Mouse (Mus musculus) right cerebral cortex, adult 2 months (tissue): ENCODE results near the gene Carm1.
"Not testable (repeated sequence)": the region's sequence is repeated elsewhere in the genome, so short reads cannot be mapped to it uniquely, and the experiment has no call there.

ENCODE experiments used
- DNase-seq, 2 experiments: peaks; one replicate each; pipeline ENCODE4 v3.0.0; 2021 to 2022; ENCODE audit warnings: low spot score in 2 of 2

The Carm1 gene

GRCm38 (mm10) chr9:21575253-21575652, 28.6 kb downstream of the Carm1 start:
- no peak for DNase-seq

DNA sequence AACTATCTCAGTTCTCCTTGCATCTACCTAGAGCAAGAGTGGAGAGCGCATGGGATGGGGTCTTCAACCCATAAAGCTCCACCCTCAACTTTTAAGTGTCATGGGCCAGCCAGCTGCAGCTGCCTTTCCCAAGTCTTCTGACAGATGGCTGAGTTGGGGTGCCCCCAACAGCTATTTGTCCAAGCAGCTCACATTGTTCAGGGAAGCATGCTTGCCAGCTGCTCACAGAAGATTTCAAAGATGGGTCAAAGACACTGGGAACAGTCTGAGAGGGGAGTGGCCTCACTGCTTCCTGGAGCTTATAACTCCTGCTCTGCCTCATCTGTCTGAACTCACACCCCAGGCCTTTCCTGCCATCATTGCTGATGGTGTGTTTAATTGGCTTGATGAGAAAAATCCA, 29.6 kb downstream of the Carm1 start:
- DNase-seq = no peak

GRCm38 (mm10) chr9:21578226-21578625, 31.5 kb downstream of the Carm1 start:
- no peak for DNase-seq

DNA sequence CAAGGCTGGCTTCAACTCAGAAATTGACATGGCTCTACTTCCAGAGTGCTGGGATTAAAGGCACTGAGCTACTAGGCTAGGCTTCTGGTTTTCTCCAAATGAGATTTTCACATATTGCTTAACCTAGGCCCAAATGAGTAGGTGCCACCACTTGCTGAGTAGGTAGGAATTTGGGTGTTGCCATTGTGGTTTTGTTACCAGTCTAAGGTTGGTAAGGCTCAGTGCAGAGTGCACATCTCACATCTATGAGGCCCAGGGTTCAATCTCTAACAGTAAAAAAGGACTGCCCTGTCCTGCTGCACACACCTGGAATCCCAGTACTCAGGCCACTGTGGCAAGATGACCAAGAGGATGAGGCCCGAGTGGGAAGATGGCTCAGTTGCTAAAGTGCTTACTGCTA, 38.7 kb downstream of the Carm1 start:
- no peak for DNase-seq

- no peak for DNase-seq
Observed at GRCm38 (mm10) chr9:21587678-21588349, 41.1 kb downstream of the Carm1 start.

DNA sequence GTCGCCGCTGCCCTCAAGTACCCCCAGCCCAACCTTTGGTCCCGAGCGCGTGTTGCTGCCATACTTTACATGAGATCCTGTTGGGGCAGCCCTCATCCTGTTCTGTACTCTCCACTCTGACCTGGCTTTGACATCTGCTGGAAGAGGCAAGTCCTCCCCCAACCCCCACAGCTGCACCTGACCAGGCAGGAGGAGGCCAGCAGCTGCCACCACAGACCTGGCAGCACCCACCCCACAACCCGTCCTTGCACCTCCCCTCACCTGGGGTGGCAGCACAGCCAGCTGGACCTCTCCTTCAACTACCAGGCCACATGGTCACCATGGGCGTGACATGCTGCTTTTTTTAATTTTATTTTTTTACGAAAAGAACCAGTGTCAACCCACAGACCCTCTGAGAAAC, 41.7 kb downstream of the Carm1 start:
- DNase-seq = no peak

GRCm38 (mm10) chr9:21589538-21589937, 42.8 kb downstream of the Carm1 start:
- DNase-seq = no peak

GRCm38 (mm10) chr9:21591127-21591830, 44.6 kb downstream of the Carm1 start:
- DNase-seq = no peak

DNA sequence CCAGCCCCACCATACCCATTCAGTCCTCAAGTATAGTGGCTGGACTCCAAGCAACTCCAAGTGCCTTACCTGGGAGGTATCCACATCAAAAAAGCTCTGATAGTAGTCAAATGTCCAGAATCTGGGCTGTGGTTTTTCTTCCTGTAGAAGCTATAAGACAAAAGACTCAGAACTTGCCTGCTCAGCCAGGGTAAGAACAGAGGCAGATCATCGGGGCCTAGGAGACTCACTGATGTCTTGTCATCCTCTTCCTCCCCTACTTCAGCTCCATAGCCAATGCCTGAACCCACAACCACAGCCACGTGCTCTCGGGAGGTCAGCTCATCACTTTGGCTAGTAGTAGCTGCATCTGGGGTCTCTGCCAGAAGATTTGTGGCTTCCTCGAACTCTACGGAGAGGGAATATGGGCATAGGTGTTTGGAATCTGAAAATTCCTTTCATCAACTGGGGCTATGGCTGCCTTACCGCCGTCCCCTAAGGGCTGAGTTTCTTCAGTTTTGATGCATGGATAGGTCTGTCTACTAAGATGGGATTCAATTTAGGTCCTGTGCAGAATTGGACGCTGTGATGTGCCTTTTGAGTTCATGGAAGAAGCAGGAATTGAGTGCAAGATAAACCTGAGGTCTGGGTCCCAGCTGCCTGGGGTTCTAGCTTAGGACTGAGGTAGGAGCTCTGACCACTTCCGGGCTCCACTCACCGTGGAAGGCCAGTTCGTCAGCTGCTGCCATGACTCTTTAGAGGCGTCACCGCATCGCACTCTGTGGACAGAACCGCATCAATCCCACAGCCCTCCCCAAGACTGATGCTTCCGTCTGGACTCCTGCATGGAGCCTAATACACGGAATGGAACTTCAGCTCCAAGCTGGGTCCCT, 45.4 kb downstream of the Carm1 start:
- no peak for DNase-seq

- DNase-seq = peak; percentile 95 to 96
Observed at GRCm38 (mm10) chr9:21592703-21593121, 46.0 kb downstream of the Carm1 start, which contains the start of the genes Timm29 and Yipf2. Timm29 (plus strand) TSS chr9:21592722. Yipf2 (minus strand) TSS chr9:21592828.

- peak; percentile 70 to 74 for DNase-seq
Observed at GRCm38 (mm10) chr9:21593122-21593721, 46.5 kb downstream of the Carm1 start.

DNA sequence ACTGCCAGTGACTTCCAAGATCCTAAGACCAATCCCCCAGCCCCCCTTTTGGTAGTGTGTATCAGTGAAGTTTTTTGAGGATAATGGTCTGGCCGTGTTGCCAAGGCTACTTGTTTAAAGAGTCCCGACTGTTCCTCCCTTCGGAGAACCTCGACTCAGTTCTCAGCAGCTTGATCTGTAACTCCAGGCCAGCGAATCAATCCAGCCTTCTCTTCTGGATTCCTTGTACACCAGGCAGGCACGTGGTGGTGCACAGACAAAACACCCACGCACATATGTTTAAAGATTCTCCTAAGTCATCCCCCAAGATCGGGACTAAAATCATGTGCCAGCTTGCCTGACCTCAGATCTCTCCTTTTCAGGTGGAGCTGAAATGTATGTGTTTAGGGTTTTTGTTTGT, 47.7 kb downstream of the Carm1 start:
- not testable (repeated sequence) for DNase-seq

- no peak for DNase-seq
Observed at GRCm38 (mm10) chr9:21594838-21595237, 48.1 kb downstream of the Carm1 start.

- no peak for DNase-seq
Observed at GRCm38 (mm10) chr9:21598198-21598597, 51.5 kb downstream of the Carm1 start.

DNA sequence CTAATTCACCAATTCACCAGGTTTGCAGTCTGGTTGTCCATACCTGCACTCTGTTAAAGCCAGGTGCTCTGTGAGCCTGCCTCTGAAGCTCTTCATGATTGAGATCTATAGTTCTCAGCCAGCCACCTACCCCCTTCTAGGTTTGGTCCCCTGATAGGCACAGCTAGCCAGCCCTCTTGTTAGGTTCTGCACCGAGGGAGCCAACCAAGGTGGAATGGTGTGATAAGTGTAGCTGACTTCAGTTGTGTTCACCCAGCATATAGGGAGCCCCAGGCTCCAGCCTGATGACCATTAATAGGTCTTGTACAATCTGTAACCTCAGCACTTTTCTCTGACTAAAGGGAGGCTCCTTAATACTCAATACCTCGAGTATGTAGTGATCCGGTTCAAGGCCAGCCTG, 53.5 kb downstream of the Carm1 start:
- no peak for DNase-seq

- DNase-seq = no peak
Observed at GRCm38 (mm10) chr9:21601073-21601472, 54.4 kb downstream of the Carm1 start.

GRCm38 (mm10) chr9:21601722-21602399, 55.2 kb downstream of the Carm1 start:
- DNase-seq = peak; percentile 76 to 77

GRCm38 (mm10) chr9:21604119-21604518, 57.4 kb downstream of the Carm1 start:
- DNase-seq = no peak

- DNase-seq = no peak
Observed at GRCm38 (mm10) chr9:21605865-21606264, 59.2 kb downstream of the Carm1 start.

DNA sequence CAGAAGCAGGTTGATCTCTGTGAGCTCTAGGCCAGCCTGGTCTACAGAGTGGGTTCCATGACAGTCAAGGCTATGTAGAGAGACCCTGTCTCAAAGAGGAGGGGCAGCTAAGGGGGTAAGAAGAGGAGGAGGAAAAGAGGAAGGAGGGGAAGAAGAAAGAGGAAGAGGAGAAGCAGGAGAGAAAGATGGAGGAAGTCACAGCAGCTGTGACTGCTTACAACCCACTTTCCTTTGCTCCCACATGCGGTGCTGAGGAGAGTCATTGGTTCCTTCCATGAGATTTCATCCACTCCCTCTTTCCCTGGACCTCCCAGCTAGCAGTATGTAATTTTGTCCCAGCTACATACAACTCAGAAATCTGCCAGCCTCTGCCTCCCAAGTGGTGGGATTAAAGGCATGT, 60.0 kb downstream of the Carm1 start:
- no peak for DNase-seq

- DNase-seq = no peak
Observed at GRCm38 (mm10) chr9:21609861-21610260, 63.2 kb downstream of the Carm1 start.
